Mouse (Mus musculus) embryonic facial prominence, embryonic 11.5 days (tissue): ENCODE measurements around the gene F11r. TPM values are rescaled to one million over a fixed set of nuclear protein-coding genes. Genes with fewer than 3 reads are reported as not detected.

Source experiments
- polyA plus RNA-seq: library from polyadenylated mRNA; unstranded; fragments of >200 nt; fragmentation: Nextera tagmentation; extraction: Ambion mirVana; gene quantifications from 2 replicates; pipeline ENCODE4 v1.2.1, GENCODE M21; 2014

F11r gene
- polyA plus RNA-seq, 1 experiment from 2014 or later: 21.1 TPM

Other genes with a start within 250 kb of the F11r start
- gene Pcp4l1, start 241.3 kb upstream of the F11r start, polyA plus RNA-seq: 13.5 and 15.6 TPM in 2 replicates
- 0.22 and 0.26 TPM in 2 replicates for gene Nr1i3, start 223.6 kb upstream of the F11r start, polyA plus RNA-seq
- gene Tomm40l, start 215.0 kb upstream of the F11r start, polyA plus RNA-seq: 20.2 and 29.9 TPM in 2 replicates
- gene Apoa2, start 212.5 kb upstream of the F11r start, polyA plus RNA-seq: 3.5 and 3.7 TPM in 2 replicates
- 19.9 and 22.0 TPM in 2 replicates for gene Fcer1g, start 203.2 kb upstream of the F11r start, polyA plus RNA-seq
- 5.1 and 6.1 TPM in 2 replicates for gene Adamts4, start 187.1 kb upstream of the F11r start, polyA plus RNA-seq
- 266 and 272 TPM in 2 replicates for gene Ndufs2, start 186.1 kb upstream of the F11r start, polyA plus RNA-seq
- 56.8 and 60.5 TPM in 2 replicates for gene B4galt3, start 167.2 kb upstream of the F11r start, polyA plus RNA-seq
- 58.3 and 59.8 TPM in 2 replicates for gene Ppox, start 156.3 kb upstream of the F11r start, polyA plus RNA-seq
- 96.1 and 102 TPM in 2 replicates for gene Usp21, start 149.5 kb upstream of the F11r start, polyA plus RNA-seq
- 109 and 114 TPM in 2 replicates for gene Ufc1, start 142.5 kb upstream of the F11r start, polyA plus RNA-seq
- 51.7 and 56.7 TPM in 2 replicates for gene Dedd, start 108.4 kb upstream of the F11r start, polyA plus RNA-seq
- 29.8 and 31.5 TPM in 2 replicates for gene Nit1, start 91.9 kb upstream of the F11r start, polyA plus RNA-seq
- gene Pfdn2, start 91.9 kb upstream of the F11r start, polyA plus RNA-seq: 60.7 and 70.1 TPM in 2 replicates
- gene Klhdc9, start 76.7 kb upstream of the F11r start, polyA plus RNA-seq: 1.2 and 1.4 TPM in 2 replicates
- gene Nectin4, start 67.4 kb upstream of the F11r start, polyA plus RNA-seq: 2.4 and 2.5 TPM in 2 replicates
- gene Arhgap30, start 48.6 kb upstream of the F11r start, polyA plus RNA-seq: 0.39 and 0.52 TPM in 2 replicates
- 101 and 108 TPM in 2 replicates for gene Usf1, start 26.2 kb upstream of the F11r start, polyA plus RNA-seq
- gene Tstd1, start 18.7 kb upstream of the F11r start, polyA plus RNA-seq: 2.2 and 3.2 TPM in 2 replicates
- 10.7 and 12.3 TPM in 2 replicates for gene Alyref2, start 65.9 kb downstream of the F11r start, polyA plus RNA-seq
- gene Itln1, start 97.8 kb downstream of the F11r start, polyA plus RNA-seq: not detected in 2 replicates
- not detected in 2 replicates for gene Cd244a, start 121.7 kb downstream of the F11r start, polyA plus RNA-seq
- gene Ly9, start 169.9 kb downstream of the F11r start, polyA plus RNA-seq: not detected in 2 replicates
- gene Slamf7, start 215.5 kb downstream of the F11r start, polyA plus RNA-seq: not detected in 2 replicates
- 0.70 and 1.3 TPM in 2 replicates for gene Cd48, start 244.5 kb downstream of the F11r start, polyA plus RNA-seq